Mouse (Mus musculus): ENCODE results near the gene Scaf4. TPM values are rescaled to one million over a fixed set of nuclear protein-coding genes. Genes with fewer than 3 reads are reported as not detected.
"Not testable (repeated sequence)": the region's sequence is repeated elsewhere in the genome, so short reads cannot be mapped to it uniquely, and the experiment has no call there.

Gene Scaf4
- total RNA-seq, 2 experiments from 2014 or later = 40.2 to 46.7 TPM

DNA sequence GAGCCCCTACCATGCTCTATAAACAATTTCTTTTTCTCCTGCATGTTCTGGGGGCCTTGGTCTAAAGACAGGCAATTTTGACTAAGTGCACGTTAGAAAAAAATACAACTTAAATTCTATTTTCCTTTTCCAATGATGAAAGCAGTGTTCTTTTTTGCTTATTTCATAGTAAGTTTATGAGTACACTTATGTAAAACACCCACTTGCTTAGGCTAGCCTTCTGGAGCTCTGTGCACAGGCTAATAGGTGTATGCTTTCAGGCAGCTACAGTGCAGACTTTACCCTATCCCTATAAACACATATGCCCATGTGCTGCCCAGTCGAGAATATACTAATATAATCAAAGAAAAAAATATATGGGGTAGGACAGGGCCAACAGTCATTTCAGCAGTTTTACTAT is 31.8 kb downstream of the Scaf4 start:
- no peak for DNase-seq (ENCODE audit: extremely low spot score in 1 of 2, low spot score in 2 of 2)
- intact Hi-C loops (cut with DNase I) = no loop called here

DNA sequence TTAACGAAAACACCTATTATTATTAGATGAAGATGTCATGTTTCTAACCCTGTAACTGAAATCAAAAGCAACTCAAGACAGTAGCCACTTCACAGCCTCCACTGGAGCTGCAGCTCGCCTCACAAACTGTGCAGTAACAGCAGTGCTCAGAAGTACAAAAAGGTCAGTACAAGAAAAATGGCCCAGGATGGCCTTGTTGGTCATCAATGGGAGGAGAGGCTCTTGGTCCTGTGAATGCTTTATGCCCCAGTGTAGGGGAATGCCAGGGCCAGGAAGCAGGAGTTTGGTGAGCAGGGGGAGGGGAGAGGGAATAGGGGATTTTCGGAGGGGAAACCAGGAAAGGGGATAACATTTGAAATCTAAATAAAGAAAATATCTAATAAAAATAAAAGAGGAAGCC is 33.0 kb downstream of the Scaf4 start:
- DNase-seq (ENCODE audit: extremely low spot score in 1 of 2, low spot score in 2 of 2) = not testable (repeated sequence)

DNA sequence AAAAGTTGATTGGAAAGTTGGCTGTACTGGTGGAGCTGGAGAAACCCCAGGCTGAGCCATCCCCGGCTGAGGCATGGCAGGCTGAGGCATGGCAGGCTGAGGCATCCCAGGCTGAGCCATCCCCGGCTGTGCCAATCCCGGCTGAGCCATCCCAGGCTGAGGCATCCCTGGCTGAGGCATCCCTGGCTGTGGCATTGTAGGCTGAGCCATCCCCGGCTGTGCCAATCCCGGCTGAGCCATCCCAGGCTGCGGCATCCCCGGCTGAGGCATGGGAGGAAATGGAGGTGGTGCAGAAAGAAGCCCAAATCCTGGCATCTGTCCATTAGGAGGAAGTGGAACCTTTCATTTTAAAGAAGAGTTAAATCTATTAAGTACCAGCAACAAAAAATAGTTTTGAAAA is 34.2 kb downstream of the Scaf4 start:
- no peak for DNase-seq (ENCODE audit: extremely low spot score in 1 of 2, low spot score in 2 of 2)
- intact Hi-C loops (cut with DNase I) = no loop called here

More for the DNA sequence above, 33.0 kb downstream of the Scaf4 start:
- intact Hi-C loops (cut with DNase I) = not testable (repeated sequence)

- DNase-seq (ENCODE audit: extremely low spot score in 1 of 2, low spot score in 2 of 2) = no peak
- intact Hi-C loops (cut with DNase I) = no loop called here
Measured at GRCm38 (mm10) chr16:90242426-90243304, 41.6 kb downstream of the Scaf4 start.

- intact Hi-C loops (cut with DNase I) = no loop called here
Measured at GRCm38 (mm10) chr16:90241875-90242274, 42.4 kb downstream of the Scaf4 start.

DNA sequence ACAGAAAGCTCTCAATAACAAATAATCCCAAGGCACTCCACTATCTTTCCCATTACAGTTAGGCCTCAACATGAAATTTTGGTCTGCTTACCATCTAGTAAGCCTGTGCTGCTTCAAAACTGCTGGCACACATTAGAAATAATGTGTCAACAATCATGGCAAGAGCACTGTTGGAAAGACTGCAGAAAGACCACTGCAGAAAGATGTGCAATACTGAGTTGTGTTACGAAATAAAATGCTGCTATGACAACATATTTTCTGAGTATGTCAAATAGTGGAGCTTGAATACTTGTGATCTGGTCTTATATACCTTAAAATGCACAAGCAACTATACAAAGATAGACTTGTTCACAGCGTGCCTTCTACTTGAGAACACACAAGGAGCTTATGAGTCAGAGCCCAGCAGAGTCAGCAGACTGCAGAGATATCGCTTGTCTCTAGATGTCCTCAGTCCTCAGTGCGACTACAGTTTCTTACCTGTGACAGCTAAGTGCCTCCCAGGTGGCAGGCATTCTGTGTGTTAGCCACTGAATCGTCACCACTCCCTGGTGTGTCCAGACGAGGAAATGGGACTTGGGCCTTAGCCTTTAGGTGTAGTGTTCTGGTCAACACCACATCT is 45.1 kb downstream of the Scaf4 start:
- DNase-seq (ENCODE audit: extremely low spot score in 1 of 2, low spot score in 2 of 2) = no peak
- intact Hi-C loops (cut with DNase I) = no loop called here

More at GRCm38 (mm10) chr16:90241875-90242274, 42.4 kb downstream of the Scaf4 start:
- DNase-seq (ENCODE audit: extremely low spot score in 1 of 2, low spot score in 2 of 2) = no peak

DNA sequence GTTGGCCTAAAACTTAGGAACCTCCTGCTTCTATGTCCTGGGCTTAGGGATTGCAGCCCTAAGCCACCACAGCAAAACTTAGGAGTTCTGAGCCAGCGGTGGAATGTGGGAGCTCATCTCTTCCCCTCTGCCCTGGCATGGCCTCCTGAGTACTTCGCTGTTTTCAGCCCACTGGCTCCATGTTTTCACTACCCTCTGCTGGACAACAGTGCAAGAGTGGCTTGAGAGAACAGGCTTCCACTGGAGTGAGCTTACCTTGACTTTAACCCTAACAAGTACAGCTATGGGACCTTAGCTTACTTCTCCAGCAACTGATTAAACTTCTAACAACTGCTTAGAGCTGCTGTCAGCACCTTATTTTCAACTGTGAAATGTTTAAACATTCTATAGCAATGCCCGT is 49.1 kb downstream of the Scaf4 start:
- intact Hi-C loops (cut with DNase I) = no loop called here

GRCm38 (mm10) chr16:90234617-90235016 is 49.7 kb downstream of the Scaf4 start:
- intact Hi-C loops (cut with DNase I) = no loop called here
- DNase-seq (ENCODE audit: extremely low spot score in 1 of 2, low spot score in 2 of 2) = no peak

More for the DNA sequence above, 49.1 kb downstream of the Scaf4 start:
- no peak for DNase-seq (ENCODE audit: extremely low spot score in 1 of 2, low spot score in 2 of 2)

DNA sequence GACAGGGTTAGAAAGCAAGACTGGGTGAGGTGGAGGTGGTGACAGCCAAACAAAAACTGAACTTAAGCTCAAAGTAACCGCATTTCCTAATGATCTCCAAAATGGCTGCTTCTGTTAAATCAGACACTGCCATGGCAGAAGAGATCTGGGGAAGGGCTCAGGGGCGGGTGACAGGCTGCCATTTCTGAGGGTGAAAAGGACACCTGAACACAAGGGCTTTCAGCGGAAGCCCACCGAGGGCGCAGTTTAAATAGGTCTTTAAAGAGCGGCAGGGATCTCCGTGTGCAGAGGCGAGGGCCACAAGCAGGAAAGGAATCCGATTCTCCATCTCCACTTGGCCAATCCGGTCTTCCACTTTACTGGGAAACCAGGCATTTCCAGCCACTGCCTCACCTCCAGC is 50.6 kb downstream of the Scaf4 start:
- no peak for DNase-seq (ENCODE audit: extremely low spot score in 1 of 2, low spot score in 2 of 2)
- intact Hi-C loops (cut with DNase I) = no loop called here

DNA sequence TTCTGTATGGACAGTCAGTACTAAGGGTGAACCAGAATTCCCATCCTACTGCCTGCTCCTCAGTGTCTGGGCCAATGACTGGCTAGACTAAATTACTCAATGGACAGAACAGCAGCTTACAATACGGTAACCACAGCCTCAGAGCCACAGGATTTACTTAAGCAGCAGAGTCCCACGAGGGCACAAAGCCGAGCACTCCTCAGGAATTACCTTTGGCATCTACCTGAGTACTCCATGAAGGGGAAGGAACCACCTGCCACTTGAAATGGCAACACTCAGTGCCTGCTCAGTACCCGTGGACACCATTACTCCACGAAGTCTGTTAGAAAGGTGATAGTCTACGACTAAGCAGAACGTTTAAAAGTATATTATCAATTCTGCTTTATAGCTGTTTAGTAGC is 53.0 kb downstream of the Scaf4 start:
- intact Hi-C loops (cut with DNase I) = no loop called here
- no peak for DNase-seq (ENCODE audit: extremely low spot score in 1 of 2, low spot score in 2 of 2)

DNA sequence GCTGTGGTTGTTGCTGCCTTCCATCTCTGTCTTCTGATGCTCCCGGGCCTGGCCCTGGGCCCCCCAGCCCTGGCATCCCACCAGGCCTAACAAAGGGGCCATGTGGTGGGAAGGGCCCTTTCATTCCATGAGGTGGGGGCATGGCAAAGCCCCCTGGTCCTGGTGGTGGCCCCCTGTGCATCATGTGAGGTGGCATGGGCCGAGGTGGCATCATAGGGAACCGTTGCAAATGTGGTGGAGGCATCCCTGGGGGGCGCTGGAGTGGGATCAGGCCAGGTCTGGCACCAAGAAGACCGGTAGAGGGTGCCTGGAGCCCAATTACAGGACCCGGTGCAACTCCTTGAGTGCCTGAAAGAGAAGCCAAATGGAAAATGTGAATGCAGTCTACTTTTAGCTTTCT is 54.4 kb downstream of the Scaf4 start:
- DNase-seq (ENCODE audit: extremely low spot score in 1 of 2, low spot score in 2 of 2) = no peak
- intact Hi-C loops (cut with DNase I) = no loop called here

DNA sequence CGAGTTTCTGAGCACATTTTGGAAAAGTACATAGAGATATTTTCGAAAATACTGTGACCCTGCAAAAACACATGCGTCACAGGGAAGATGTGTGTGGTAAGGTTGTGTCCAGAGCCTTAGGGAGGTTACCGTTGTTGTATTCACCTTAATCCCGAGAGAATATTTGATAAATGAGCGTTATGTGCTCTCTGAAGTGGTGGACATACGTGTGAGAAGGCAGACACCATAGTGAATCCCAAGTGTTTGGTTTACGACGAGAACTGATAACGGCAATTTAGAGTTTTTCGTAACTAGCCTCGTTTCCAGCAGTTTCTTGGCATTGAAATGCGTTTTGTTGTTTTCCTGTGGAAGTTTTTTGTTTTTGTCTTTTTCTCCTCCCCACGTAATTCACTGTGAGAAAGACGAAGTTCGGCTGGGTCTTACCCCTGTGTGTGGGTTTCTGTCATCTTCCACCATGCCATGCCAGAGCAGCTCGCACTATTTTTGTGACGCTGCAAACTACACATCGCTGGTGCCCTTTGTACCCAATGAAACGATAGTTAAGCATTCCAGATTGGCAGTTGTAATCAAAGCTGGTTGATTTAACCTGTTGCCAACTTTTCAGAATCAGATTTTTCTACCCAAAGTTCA is 62.7 kb downstream of the Scaf4 start:
- DNase-seq (ENCODE audit: extremely low spot score in 1 of 2, low spot score in 2 of 2) = no peak
- intact Hi-C loops (cut with DNase I) = no loop called here

DNA sequence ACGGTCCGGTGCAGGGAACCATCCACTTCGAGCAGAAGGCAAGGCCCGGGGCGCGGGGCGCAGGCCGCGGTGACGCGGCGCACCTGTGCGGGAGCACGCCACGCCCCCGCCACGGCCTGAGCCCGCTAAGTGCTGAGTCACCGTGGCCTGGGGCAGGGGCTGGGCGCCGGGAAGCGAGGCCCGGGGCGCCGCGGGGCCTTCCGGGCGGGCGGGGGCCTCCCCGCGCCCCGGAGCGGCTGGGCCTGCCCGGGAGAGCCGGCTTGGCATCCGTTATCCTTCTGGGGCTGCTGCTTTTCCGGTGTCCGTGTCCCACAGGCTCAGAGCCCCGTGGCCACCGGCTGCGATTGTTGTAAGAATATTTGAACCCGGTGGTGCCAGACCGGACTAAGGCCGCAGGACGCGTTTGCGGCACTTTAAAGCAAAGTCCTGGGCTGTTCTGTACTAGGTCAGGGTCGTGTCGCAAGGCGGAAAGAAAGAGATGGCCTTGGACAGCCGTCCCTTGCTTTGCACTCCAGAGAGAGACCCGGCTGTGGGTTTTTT is 63.3 kb downstream of the Scaf4 start:
- intact Hi-C loops (cut with DNase I) = no loop called here
- no peak for DNase-seq (ENCODE audit: extremely low spot score in 1 of 2, low spot score in 2 of 2)

DNA sequence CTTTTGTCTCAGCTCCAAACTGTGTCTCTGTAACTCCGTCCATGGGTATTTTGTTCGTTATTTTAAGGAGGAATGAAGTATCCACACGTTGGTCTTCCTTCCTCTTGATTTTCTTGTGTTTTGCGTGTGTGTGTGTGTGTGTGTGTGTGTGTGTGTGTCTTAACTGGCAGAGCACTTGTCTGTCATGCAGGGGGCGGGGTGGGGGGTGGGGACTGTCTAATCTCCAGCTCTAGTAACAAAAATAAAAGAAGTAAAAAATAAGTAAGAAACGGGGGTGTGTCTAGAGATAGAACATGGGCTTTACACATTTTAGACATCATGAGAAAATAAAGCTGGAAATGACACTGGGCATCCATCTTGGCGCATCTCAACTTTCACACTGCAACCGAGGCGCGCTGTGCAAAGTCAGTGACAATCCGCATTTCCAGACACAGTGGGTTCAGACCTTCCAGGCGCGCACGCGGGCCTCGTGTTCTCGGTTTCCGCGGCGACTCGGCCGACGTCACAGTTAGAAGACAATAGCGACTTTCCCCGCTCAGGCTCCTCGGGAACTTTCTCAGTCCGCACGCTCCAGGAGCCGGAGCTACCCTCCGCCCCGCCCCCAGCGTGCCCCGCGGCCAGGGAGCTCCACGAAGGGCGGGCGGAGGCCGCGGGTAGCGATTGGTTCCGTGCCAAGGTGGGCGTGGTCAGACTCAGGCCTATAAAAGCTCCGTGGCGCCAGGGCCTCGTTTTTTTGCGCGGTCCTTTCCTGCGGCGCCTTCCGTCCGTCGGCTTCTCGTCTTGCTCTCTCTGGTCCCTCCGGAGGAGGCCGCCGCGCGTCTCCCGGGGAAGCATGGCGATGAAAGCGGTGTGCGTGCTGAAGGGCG is 64.0 kb downstream of the Scaf4 start, which contains the start of gene Sod1:
TSS of gene Sod1 (plus strand) at position 729 of the 866 bp plus-strand sequence.
- intact Hi-C loops (cut with DNase I) = no loop called here
- DNase-seq (ENCODE audit: extremely low spot score in 1 of 2, low spot score in 2 of 2) = peak; percentile 90 to 96

DNA sequence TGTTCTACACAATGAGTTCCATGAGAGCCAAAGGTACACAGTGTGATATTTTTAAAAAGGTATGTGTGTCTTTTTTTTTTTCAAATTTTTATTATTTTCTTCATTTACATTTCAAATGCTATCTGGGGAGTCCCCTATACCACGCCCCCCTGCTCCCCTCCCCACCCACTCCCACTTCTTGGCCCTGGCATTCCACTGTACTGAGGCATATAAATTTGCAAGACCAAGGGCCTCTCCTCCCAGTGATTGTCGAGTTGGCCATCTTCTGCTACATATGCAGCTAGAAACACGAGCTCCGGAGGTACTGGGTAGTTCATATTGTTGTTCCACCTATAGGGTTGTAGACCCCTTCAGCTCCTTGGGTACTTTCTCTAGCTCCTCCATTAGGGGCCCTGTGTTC is 64.9 kb downstream of the Scaf4 start:
- DNase-seq (ENCODE audit: extremely low spot score in 1 of 2, low spot score in 2 of 2); intact Hi-C loops (cut with DNase I): not testable (repeated sequence)

DNA sequence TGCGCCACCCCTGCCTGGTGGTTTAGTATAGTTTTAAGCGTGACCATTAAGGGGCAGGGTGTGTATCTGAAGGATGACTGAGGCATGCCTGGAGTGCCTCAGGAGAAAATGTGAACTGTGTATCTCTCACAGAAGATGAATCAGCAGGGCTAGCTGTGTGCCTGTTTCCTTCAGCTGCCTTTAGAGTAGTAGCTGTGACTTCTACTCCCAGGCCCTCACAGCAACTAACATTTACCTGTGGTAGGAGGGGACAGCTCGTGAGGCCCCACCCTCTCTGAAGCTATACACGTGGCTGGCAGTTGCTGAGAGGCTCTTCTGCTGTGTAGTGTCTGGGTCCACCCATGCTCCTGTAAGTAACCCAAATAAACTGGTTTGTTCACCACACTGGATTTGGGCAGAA is 66.4 kb downstream of the Scaf4 start:
- intact Hi-C loops (cut with DNase I) = no loop called here
- no peak for DNase-seq (ENCODE audit: extremely low spot score in 1 of 2, low spot score in 2 of 2)

- intact Hi-C loops (cut with DNase I) = no loop called here
Measured at GRCm38 (mm10) chr16:90217356-90217755, 66.9 kb downstream of the Scaf4 start.

DNA sequence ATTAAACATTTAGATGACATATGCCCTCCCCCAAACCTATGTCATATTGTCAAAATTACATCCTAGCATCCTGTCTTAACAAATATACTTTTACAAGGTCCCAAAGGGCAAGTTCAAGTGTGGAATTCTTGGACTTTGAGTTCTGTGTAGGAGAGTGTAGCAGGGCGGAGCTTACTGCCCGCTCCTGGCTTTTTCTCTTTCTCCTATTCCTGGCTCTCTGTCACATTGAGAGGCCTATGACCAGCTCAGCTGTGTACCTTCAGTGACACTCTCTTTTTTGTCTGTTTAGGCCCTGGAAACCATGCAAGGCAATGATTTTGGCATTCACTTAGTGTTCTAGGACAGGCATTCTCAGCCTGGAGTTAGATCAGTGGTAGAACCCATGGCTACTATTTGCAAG is 67.9 kb downstream of the Scaf4 start:
- DNase-seq (ENCODE audit: extremely low spot score in 1 of 2, low spot score in 2 of 2) = no peak
- intact Hi-C loops (cut with DNase I) = no loop called here

More at GRCm38 (mm10) chr16:90217356-90217755, 66.9 kb downstream of the Scaf4 start:
- DNase-seq (ENCODE audit: extremely low spot score in 1 of 2, low spot score in 2 of 2) = no peak

- intact Hi-C loops (cut with DNase I); DNase-seq (ENCODE audit: extremely low spot score in 1 of 2, low spot score in 2 of 2): not testable (repeated sequence)
Measured at GRCm38 (mm10) chr16:90215879-90216278, 68.4 kb downstream of the Scaf4 start.

Data from left cerebral cortex, postnatal 10 days (tissue).